Mouse (Mus musculus) CD8-positive naive resting alpha-beta T cell, adult 2 months (primary cell): ENCODE results near the gene Gtf2a1l.

Experiments used
- DNase-seq, 2 experiments: peaks; one replicate each; pipeline ENCODE4 v3.0.0; 2022; ENCODE audit warnings: low read depth in 2 of 2, low spot score in 2 of 2

Gene Gtf2a1l

DNA sequence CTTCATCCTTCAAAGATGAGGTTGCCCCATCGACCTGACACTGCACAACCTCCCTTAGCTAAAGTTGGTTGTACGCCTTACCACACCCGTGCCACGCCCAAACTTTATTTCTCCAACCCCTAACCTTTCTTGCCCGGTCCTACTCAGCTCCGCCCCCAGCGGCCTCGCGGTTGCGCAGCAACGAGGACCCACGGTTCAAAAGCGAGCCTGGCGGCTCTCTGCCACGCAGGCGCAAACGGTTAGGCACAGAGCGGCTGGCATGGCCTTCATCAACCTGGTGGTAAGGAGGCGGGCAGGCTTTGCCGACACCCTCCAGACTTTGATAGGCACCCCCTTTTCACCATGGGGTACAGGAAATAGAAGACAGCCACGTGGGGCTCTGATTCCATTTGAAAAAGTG is at the start of gene Gtf2a1l:
Gtf2a1l (plus strand) TSS at position 209 of the 400 bp plus-strand sequence.
- DNase-seq: peak; percentile 4 to 17

DNA sequence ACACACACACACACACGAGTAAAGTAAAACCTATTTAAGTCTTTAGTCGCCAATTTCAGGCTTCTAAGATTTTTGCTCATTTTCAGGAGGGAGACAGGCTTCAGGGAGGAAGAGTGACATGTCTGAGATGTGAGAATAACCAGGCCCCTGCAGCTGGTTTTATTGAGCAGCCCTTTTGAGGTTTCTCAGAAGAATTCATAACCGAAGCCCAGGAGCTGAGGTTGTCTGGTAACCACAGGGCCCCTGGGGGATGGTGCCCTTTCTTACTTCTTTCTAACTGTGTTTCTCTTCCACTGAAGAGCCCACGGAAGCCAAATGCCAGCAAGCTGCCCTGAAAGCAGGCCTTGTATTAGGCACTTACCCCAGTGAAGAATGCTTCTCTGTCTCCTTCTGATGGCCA is 47.5 kb upstream of the Gtf2a1l start:
- DNase-seq: no peak

DNA sequence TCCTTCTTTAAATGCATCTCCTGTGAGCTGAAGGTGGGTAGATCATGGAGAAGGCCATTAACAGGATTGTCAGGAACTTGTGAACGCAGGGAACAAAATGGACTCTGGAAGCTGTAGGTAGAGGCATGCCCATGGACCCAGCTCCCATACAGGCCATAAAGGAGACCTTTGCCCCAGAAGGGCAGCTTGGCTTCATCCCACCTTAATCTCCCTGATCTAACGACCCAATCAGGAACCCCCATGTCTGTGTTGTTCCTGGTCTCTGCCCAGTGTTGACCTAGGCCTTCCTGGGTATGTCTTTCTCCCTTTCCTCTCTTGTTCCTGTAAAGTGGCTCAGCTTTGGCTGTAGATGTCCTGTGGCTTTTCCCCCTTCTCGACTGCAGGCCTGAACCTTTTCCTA is 47.1 kb upstream of the Gtf2a1l start:
- no peak for DNase-seq

DNA sequence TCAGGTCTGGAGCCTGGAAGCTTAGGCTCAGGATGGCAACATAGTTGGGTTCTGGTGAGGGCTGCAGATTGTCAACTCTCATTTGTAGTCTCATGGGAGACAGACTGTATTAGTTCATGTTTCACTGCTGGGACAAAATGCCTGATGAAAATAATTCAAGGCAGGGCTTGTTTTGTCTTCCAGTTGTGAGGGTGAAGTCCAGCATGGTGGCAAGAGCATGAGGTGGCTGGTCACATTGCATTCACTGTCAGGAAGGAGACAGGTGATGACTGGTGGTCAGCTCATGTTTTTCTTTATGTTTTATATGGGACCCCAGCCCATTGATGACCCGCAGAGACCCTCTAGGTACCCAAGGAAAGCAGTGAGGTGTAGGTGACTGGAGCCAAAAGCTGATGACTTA is 45.7 kb upstream of the Gtf2a1l start:
- DNase-seq: no peak

DNA sequence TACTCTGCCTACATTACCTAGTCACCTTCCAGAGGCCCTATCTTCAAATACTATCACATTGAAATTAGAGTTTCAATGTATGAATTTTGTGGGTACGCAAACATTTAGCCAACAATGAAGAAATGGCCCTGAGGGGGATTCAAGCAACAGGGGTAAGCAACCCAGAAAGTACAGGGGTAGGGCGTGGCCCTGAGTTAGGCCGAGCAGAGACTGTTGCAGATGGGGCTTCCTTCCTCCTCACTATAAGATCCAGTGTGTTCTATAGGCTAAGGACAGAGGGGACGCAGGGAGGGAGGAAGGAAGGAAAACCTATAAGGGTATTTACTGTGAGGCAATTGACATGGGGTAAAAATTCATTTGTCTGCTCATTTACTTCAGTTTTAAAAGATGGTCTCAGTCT is 44.1 kb upstream of the Gtf2a1l start:
- no peak for DNase-seq

DNA sequence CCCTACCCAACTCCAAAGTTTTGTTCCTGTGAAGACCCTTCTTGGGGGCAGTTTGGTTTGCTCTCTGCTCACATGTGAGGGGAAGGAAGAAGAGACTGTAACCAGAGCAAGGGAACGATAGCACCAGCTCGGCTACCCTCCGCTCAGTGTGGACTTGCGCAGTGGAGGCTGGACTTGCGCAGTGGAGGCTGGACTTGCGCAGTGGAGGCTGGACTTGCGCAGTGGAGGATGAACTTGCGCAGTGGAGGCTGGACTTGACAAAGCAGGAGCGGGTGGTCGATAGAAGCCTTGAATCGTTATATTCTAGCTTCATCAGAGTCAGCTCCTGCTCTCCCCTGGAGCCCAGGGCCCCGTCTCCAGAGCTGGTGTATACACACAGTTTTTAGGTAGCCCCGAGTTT is 43.1 kb upstream of the Gtf2a1l start:
- no peak for DNase-seq

DNA sequence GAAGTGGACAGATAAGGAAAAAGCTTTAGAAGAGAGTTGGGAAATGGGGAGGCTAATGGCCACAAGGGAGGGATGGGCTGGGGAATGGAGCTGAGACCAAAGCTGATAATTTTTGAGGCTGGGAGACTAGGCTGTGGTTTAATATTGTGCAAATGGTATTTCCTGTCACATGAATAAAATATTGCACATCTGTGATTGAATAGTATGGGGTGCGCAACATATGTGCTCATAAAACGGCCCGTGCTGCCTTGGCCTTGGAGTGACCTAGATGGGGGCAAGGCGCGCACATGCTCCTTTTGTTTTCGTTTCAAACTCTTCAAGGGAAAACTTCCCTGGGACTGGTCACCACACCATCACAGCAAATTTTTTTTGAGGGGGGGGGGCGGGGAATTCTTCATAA is 42.5 kb upstream of the Gtf2a1l start:
- no peak for DNase-seq

DNA sequence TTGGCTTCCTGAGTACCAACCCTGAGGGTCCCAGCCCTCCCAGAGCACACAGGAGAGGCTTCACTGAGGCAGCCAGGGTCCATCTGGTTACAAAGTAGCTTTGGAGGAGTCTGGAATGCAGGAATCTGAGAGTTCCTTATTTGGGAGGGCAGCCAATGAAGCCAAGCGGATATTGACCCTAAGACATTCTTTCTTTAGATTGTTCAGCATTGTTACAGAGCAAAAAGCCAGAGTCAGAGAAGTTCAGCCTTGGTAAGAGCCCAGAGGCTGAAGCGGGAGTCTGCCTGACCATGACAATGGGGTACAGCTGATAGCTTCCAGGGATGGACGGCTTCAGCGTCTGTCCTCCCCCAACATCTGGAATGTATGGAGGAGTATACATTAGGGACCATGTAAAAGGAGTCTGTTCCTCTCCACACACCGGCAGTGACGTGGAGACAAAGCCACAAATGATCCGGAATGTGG is 42.1 kb upstream of the Gtf2a1l start:
- no peak for DNase-seq

DNA sequence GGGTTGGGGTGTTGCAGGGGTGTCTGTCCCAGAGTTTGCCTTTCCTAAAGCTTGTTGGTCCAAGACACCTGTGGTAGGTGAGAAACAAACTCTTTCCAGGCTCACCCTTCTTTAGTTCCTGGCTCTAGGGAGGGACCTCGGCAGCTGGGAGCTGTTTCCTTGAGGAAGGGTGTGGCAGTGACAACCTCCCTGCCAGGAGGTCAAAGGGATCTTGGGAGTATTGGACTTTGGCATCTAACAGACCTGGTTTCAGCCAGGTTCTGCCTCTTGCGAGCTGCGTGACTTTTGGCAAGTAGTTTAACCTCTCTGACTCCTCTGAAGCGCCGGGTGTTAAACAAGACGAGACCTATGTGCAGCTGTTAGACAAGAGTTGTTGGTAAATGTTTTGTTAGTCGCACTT is 41.3 kb upstream of the Gtf2a1l start:
- no peak for DNase-seq

DNA sequence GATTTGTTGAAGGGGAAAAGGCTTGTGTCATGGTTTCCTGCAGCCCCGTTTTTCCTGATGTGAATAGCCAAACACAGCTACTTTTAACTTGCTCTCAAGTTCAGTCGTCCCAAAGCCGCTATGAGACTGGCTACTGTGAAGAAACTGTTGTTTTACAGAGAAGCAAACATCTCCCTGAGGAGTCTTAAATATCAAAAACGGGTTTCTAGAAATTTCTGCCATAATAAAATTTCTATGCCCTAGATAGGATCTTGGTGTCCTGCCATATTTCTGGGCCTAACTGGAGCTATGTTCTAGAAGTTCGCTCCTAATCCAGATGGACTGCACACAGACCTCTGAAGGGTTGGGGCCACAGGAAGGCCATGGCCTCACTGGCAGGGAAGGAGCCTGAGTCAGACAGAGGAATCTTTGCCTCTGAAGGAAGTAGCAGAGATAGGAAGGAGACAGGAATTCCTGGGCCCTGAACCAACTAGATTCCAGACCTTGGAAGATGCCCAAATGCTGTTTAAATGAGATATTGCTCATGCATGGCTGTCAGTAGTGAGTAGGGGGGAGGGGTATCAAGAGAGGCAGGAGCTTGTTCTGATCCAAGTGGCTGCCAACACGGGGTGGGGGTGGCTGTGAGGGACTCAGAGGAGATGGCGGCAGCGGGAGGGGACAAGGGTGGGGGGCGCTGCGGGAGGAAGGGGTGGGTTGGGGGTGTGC is 39.6 kb upstream of the Gtf2a1l start:
- no peak for DNase-seq

DNA sequence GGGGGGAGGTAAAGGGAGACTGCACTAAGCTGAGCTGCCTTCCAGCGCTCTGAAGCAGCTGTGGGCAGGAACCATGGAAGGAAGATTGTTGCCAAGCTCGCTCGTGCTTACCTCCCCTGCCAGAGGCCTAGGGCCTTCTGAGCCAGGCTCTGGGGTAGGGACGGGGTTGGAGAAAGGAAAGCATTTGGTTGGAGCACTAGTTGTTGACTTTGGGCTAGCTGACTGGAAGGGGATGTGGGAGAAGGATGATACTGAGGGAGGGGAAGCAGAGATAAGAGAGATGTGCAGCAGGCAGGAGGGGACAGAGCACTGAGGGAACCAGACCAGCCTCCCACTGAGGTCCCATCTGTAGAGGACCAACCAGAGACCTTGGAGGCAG is 39.1 kb upstream of the Gtf2a1l start:
- DNase-seq: no peak

DNA sequence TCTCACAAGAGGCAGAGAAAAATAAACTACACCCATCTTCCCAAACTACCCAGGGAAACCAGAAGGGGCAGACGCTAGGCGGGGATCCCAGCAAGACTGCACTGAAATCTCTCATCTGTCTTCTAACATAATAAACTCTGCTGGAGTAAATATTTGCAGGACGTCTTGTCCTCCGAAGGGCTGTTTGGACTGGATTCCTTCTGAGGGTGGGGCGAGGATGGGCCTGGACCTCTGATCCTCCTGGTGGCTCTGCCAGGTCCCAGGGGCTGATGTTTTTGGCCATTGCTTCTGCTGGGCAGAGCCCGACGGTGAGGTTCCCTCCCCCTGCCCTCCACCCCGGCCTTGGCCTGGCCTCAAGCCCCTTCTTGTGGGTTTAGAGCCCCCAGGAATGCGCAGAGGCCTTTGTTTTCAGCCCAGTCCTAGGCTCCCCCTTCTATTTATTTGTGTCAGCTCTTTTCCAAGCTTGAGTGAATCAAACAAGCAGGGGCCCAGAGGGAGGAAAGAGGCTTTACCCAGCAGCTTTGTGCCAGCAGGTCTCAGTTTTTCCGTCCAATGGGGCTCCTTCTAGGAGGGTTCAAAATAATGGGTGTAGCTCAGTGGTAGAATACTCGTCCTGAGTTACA is 38.4 kb upstream of the Gtf2a1l start:
- no peak for DNase-seq

DNA sequence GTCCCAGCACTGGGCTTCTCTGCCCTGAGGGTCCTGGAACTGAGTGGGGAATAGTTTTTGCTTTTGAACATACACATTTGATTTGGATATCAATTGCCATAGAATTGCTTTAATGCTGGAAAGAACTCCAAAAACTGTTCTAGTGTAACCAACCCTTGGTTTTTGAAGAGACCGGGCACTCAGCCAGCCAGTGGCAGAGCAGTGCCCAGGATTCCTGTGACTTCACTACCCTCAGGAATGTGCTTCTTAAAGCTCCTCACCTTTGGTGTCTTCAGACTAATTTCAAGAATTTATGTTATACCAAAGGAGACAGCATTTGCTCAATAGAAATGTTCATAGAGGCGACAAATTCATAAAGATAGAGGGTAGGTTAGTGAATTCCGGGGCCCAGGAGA is 37.9 kb upstream of the Gtf2a1l start:
- no peak for DNase-seq

DNA sequence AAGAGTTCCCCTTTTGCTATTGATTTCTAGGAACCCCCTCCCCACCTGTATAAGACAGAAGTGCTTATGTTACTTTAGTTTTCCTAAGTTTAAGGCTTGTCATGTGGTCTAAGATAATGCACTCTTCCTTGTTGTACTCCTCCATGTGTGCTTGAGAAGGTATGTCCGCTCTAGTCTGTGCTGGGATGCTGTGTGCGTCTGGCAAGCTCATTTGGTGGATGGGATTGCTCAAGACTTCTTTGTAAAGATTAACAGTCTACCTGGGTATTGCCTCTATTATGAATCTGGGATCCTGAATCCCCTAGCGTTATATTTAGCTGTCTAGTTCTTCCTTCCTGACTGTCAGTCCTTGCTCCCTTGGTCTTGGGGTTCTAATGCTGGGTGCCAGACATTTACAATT is 35.8 kb upstream of the Gtf2a1l start:
- no peak for DNase-seq

DNA sequence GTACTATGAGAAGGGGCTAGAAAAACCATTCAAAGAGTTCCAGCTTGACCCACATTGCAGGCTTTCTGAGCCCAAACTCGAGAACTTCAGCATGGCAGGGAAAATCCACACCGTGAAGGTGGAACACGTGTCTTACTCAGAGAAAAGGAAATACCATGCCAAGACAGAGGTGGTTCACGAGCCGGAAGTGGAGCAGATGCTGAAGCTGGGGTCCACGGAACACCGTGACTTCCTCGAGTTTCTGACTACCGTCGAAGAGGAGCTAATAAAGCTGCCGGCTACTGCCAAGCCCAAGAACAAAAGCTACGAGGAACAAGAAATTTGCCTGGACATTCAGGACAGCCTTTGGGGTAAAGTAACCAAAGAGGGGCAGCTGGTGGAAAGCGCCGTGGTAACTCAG is 32.4 kb upstream of the Gtf2a1l start:
- DNase-seq: no peak

DNA sequence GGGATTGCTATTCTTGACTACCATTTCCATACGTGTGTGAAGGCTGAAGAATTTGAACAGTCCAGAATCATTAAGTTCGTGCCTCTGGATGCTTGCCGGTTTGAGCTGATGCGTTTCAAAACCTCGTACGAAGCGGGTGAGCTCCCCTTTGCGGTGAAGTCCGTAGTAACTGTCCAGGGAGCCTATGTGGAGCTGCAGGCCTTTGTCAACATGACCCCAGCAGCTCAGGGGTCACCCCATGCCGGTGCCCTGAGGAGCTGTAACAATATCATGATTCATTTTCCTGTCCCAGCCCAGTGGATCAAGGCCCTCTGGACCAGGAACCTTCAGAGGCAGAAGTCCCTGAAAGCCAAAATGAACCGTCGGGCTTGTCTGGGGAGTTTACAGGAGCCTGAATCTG is 31.9 kb upstream of the Gtf2a1l start:
- no peak for DNase-seq

DNA sequence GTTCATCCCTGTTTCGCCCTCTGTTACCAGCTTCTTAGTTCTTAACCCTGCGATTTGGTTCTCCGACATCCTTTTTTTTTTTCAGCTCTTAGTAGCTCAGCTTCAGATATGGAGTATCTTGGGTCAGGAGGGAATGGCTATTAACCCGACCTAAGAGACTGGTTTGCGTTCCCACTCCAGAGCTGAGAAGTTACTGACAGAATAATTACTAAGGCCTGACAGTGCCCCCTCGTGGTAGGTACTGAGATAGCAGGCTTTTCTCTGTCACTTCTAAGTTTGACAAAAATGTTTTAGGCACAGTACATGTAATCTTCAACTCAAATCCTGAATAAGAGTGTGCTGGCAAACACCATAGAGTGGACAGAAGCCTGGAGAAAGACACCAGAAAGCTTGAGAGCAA is 27.4 kb upstream of the Gtf2a1l start:
- peak; percentile 41 to 53 for DNase-seq

DNA sequence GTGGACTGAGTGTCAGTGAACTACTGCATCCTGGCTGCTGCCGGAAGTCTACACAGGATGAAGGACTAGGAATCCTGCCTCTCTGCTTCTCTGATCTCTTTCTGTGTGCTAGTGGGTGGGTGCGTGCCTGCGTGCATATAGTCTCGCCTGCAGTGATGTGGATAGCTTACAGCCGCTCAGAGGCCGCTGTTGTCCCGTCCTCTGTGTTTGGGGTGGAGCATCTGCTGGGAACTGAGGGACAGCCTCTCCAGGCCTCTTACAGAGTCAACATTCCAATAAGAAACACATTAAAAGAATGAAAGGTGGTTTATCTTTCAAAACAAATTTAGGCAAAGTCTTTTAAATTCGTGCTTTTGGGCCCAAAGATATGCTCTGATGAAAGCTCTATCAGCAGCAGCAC is 26.6 kb upstream of the Gtf2a1l start:
- DNase-seq: no peak

DNA sequence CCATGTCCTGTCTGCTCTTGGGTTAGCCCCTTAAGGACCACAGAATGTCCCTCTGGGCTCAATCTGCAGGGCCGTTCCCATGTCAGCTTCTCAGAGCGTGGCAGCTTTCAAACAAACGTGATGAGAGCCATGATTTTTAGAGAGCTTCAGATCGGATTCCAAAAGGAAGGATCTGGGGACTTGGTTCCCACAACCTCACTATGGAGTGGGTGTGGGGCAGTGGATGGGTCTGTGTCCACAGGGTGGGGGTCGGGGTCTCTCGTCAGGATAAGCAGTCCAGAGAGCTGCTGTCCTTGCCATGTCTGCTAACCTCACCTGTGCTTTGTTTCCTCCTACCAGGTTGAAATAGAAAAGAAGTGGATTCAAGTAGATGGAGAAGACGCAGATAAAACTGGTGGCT is 23.6 kb upstream of the Gtf2a1l start:
- DNase-seq: no peak

DNA sequence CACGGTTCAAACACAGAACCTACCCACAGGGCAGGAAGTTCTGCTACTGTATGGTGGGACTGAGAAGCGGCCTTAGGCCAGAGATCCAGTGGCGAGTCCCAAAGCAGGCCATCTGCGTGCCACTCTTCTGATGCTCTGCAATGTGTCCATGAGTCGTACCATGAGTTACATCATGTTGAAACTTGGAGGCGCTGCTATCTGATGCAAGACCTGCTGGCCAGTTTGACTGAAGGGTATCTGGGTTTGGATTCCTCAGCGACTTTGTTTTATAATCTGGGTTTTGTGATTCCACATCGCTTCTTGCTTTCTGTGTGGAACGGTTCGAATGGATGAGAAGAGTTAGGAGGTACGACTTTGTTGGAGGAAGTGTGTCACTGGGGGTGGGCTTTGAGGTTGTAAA is 23.2 kb upstream of the Gtf2a1l start:
- DNase-seq: no peak

DNA sequence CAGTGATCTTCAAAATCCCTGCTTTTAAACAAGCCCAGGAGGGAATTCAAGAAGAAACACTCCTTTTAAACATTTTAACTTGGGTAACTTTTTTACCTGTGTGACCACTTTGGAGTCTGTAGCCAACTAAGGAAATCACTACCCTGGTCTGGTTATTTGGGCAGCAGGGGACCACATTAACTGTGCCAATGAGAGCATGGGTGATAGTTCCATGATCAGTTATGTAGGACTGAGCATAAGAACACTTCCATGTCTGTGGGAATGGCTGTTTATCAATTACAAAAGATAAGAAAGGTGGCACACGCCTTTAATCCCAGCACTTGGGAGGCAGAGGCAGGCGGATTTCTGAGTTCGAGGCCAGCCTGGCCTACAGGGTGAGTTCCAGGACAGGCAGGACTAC is 21.3 kb upstream of the Gtf2a1l start:
- DNase-seq: no peak

DNA sequence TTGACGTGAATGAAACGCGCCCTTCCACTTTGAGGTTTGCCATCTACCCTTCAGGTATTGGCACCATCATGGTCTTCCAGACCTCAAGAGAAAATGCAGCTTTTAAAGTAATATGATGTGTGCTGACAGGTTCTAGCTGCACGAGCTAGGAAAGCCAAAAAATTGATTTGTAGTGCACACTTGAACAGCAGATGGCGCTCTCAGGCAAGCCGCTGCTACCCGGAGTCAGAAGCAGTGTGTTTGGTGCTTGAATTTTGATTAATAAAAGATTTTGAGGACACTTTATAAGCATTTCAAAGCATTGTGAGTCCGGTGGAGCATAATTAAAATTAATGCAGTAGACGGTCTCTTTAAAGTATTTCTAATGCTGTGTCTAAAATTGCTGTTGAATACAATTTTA is 16.4 kb upstream of the Gtf2a1l start:
- peak; percentile 34 to 58 for DNase-seq

DNA sequence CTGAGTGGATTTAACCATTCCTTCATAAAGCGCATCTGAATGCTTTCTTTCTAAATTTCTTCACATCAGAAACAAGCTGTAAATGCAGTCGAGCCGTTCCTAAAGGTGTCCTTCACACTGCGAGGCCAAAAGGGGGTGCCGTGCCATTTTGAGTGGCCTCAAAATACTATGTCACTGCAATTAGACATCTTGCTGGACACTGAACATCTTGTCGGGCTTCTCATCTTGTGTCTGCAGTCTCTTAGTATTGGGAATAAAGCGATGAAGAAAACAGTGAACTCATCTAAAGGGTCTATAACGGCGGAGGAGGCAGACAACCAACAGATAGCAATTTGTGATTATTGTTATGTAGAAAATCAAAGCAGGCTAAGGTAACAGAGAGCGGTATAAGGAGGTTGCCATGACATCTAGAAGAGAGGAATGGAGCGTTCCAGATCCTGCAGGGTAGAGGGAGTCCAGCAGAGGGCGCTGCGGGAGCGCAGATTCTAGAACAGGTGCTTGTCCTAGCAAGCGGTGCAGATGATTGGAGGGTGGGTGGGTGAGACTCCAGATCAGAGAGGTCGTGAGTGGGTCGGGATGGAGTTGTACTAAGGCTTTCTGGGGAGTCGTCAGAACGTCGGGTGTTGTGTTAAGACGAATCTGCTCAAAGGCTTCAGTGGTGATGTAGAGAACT is 15.6 kb upstream of the Gtf2a1l start:
- peak; percentile 59 to 68 for DNase-seq
